Mouse (Mus musculus) kidney, postnatal 14 days (tissue): Measurements from ENCODE around the gene Proser3.

Experiments
- DNase-seq: peaks from one replicate; pipeline ENCODE4 v3.0.0; 2022; ENCODE audit warnings: mixed read lengths

Proser3 gene

DNA sequence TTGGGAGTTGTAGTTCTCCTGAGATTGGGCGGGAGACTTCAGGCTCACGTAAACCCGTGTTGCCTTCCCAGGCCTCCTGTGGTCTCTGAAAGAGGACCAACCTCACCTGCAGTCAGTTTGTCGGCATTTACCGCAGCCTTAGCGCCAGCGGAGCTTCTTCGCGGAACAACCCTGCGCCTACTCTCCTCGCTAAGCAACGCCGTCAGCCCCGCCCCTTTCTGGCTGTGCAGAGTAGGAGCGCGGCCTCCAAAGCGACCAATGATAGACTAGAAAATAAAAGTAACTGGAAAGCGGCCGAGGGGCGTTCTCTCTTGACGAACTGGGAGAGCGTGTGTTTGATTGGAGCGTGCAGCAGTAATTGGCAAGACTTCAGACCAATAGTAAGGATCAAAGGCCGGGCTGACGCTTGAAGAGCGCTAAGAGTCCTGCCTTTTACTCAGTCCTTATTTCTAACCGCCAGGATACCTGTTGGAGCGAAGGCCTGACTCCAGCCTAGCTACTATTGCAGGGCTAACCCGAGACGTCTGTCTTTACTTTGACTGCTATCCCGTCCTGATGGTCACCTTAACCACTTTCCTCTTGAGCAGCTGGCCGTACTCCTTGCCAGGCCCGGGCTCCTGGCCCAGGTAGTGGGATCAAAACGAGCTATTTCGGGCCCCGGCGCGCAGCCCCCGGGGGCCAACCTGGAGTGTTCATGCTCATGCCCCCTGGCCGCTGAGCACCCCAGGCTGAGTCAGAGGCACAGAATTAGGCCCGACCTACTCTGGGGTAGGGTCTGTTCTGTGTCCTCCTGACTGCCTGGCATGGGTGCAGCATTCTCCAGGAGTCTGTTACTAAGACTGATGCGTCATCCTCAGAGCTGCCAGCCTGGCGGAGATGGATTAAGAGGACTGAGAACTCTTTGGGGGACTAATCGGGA is at the start of gene Proser3, which contains the start of gene Hspb6:
Gene Proser3 (minus strand): TSS at position 198 of the 919 bp plus-strand sequence.
Gene Hspb6 (plus strand): TSS at position 77 of the 919 bp plus-strand sequence.
- DNase-seq, result peak; percentile 98

DNA sequence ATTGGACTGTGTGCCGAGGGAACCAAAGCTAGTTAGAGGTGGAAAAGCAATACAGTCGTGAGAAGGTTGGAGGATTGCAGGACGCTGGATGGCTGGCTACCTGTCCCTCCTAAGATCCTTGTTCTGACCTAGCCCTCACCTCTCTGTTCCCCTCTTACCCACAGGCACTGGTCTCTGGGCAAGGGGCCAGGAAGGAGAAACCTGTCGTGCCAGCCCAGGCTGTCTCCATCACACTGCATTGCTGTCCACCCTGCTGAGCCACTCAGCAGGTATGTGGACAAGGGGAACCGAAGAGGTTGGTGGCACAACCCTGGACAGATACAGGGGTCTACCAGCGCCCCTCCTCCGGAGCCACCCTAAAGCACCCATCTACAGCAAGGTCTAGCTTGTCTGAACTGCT is 48.6 kb upstream of the Proser3 start:
- DNase-seq, result peak; percentile 64

DNA sequence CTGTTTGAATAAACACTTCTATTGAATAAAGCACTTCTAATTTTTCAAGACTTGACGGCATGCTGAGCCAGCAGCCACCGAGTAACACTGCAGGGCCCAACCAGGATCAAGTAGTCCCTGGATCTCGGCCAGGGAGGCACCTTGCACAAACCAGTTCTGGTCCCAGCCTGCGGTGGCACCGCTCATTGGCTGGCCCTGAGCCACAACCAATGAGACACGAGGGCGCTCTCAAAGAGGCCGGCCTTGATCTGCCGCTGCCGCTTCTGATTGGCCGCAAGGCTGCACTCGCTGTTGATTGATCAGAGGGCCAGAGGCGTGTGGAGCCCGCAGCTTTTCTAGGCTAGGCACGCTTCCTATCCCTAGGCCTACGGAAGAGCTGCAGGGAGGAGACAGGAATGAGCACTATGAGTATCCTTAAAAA is 47.8 kb upstream of the Proser3 start:
- peak; percentile 97 for DNase-seq

DNA sequence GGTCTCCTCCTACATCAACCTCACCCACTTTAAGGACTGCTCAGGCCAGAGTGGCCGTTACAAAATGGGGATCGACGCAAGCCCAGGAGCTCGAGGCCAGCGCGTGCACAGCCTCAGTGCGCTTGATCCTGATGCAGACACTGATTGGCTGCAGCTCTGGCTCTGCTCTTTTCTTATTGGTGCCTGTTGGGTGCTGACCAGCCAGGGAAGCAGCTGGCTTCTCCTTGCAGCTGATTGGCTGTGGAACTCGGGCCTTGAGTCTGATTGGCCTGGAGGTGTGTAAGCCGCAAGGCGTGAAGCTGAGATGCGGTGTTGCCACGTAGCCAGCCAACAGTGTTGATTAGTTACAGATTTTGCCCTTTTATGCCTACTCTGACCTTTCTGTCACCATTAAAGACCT is 46.7 kb upstream of the Proser3 start, which contains the start of gene Zbtb32:
Gene Zbtb32 (minus strand): TSS at position 124 of the 400 bp plus-strand sequence.
- no peak for DNase-seq

DNA sequence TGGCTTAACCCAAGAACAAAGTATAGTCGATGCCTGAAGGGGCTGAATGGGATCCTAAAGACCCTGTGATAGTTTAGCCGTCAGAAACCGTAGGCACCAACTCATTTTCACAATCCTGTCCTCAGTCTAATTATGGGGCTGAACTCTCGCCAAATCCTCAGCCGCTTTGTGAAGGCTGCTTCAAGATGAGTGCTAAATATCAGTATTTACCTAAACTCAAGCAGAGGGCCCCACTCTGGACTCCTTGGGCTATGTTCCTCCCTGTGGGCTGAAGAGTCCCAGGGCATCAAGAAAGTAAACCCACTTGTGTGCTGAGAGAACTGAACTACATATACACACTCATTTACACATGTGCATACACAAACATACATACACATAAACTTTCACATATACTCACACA is 44.7 kb upstream of the Proser3 start:
- DNase-seq, result no peak

DNA sequence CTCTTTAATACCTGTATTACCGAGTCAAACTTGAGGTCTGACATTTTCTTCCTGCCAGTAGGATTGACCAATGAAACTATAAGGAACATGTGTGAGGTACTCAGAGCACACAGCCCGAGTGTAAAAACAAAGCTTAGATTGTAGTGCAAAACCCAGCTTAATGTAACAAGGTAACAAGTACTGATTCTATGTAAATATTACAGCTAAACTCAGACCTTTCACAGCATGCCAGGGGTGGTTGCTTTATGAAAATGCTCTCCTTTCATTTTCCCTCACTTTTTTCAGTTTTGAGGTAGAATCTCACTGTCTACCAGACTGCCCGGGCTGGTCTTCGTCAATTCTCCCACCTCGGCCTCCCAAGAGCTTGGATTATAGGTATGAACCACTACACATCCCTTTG is 44.0 kb upstream of the Proser3 start:
- DNase-seq, result no peak

DNA sequence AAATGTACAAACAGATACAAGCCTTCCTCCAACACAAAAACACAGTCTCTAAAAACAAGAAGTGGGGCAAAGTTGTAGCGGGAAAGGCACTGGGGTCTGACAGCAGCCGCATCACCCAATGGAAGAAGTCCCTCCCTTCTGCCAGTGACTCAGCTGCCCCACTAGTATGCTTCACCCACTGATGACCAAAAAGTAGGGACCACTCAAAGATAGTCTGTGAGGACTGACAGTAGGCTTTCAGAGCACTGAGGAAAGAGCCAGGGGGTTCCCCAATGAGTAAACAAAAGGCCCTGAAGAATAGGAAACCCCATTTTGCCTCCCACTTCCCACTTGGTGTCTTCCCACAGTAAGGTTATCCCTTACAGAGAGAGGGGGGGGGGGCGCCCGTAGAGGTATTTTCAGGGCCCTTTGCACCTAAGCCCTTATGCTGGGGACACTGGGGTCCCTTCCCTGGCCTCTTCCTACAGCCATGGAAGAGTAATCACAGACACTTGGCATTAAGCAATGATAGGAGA is 42.5 kb upstream of the Proser3 start:
- no peak for DNase-seq

DNA sequence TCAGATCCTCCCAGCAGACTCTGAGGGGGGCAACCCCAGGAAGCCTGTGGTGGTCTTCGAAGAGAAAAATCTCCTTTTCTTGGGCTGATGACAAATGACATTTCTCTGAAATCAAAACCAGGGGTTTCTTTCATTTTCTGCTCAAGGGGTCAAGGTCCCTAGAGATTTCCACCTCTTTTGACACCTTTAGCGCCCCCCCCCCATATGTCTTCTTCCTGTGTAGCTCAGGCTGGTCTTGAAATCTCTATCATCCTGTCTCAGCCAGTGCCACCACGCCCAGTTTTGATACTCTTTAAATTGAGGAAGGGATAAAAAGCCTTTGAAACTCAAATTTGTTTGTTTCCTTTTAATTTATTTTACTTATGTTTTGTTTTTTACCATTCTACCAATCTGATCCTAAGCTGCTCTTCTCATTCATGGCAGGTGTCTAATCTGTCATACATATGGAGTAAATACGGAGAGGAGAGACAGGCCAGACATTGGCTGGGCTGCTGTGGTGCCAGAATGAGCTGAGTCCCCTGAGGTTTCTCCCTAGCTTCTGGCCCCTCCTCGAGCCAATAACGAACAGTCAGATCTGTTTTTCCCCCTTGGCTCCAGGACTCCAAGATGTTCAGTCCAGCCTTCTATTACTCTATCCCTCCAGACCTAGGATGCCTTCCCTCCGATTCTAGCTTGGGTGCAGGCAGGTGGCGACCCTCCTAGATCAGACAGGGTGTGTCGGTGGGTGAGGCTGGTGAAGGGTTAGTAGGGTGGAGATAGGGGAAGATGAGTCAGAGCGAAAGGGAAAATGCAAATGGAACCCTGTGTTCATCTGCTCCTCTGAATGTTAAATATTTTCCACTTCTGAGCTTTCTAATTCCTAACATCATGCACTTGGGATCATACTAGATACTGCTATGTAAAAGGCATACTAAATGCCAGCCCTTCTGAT is 41.7 kb upstream of the Proser3 start:
- DNase-seq, result no peak

DNA sequence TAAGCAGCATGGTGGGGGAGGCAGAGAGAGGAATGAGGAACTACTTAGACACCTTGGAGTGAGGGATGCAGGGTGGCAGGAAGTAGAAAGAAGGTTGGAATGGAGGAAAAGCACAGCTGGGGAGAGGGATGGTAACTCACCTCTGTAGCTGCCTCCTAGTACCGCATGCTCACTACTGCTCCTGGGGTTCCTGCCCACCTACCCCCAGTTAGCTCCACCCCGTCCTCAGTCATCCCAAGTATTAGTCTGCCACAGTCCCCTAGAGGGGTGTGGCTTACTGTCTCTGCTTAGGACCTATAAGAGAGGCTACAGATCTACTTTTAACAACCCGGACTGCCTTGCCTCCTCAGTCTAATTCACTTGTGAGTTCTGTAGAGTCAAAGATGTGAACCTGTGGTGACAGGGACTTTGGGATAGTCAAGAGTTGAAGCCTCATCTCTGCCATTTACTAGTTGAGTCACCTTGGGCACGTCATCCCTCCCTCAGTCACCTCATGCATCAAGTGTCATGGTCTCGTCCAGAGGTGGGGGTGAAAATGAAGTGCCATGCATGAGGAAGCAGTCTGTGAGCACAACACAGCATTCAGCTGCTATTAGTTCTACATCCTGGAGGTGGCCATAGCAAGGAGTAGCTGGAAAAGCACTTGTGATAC is 40.8 kb upstream of the Proser3 start:
- DNase-seq, result no peak

DNA sequence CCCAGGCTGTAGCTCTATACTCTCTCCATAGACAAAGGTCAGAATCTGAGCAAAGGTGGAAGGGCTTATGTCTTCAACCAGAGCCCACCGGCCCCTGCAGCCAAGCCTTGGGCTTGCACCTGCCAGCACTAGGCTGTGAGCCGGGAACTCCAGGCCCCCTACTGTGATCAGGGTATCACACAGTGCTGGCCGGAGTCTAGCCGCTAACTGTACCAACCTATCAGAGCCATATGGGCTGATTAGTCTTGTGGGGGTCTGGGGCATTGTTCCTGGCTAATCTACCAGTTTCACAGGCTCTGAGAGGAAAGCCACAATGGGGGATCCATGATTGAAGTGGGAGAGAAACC is 39.5 kb upstream of the Proser3 start:
- no peak for DNase-seq

DNA sequence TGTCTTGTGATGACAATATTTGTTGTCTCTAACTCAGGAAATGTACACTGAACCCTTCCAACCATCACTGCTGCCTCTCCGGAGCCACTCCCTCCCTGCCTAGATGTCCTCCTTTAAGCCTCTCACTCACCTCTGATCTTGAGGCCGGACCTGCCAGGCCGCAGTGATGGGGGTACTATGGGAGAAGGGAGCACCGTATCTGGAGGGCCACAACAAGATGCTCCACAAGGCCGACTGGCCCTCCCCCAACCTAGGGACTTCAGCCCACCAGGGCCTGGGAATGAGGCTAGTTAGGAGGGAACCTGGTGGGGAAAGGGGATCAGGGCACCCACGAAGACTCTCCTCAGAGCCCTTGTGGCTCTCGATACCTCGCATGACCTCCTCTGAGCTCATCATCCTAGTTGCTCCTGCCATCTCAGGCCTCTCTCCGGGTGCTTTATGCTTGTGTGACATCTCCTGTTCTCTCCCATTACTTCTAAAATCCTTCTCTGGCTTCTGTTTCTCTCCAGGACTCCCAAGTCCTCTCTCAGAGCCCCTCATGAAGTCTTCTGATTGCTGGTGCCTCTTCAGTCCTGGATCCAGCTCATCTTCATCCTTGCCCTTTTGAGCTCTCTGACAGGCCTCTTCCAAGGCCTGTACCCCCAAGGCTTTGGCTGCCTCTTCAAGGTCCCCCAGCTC is 39.0 kb upstream of the Proser3 start:
- no peak for DNase-seq

DNA sequence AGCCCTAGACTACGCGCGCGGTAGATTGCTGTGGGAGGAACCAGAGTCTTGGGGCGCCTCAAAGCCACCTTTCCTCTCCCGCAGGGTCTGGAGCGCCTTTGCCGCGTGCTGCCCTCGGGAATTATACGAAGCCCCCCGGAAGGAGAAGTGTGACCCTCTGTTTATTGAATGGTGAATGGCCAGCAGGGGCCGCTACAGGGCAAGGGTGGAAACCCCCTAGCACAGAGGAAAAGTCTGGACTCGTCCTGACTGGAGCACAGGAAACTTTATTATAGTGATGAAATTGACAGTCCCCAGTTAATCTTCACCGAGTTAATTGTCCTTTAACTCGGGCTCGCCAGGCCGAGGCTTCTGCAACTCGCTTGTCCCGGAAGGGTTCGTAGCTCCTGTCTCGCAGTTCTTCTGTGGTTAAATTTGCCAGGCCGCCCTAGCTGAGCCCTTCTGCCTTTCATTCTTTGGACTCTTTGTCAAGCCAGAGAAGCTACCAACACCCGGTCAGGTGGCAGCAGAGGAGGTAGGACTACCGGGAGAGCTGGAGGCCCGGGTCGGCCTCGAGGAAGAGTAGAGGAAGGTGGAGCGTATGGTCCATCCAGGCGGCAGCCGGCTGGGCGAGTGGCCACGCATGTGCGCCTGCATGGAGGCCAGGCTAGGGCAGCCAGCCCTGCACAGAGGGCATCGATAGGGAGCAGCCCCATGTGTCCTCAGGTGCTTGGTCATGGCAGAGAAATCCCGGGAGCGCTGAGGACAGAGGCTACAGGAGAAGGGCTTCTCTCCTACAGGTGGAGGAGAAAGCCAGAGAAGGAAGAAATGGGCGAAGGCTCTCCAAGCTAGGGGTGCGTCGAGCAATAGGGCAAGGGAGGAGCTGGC is 37.6 kb upstream of the Proser3 start:
- DNase-seq, result peak; percentile 89

DNA sequence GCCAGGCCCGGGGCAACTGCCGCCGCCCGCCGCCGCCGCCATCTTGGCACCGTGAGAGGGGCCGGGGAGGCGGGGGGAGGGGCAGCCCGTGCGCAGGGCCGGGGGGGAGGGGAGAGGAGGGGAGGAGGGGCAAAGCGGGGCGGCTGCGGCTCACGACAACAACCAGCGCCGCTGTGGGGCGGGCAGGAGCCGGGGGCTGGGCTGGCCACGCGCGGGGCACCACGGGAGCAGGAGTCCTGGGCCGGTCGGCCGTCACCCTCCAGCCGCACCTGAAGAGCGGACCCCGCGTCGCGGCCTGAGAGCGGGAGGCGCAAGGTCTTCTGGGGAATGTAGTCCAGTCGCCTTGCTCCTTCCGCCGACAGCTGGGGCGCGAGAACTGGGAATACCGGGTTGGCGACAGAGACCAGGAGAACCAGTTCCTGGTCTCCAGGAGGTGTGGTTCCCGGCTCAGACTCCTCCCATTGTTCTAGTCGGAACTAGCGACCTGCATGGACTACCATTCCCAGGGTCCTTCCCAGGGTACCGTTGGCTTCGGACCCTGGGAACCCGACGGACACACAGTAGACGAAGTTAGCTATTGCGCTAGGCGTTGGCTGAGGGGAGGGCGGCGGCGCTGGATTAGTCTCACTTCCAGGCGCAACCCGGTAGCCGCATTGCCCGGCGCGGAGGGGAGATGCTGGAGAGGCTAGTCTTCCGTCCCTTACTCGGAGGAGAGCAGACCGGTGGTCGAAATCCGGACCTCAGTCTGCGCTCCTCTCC is 36.8 kb upstream of the Proser3 start, which contains the start of gene Kmt2b:
Gene Kmt2b (minus strand): TSS at position 51 of the 759 bp plus-strand sequence.
- peak; percentile 98 for DNase-seq

DNA sequence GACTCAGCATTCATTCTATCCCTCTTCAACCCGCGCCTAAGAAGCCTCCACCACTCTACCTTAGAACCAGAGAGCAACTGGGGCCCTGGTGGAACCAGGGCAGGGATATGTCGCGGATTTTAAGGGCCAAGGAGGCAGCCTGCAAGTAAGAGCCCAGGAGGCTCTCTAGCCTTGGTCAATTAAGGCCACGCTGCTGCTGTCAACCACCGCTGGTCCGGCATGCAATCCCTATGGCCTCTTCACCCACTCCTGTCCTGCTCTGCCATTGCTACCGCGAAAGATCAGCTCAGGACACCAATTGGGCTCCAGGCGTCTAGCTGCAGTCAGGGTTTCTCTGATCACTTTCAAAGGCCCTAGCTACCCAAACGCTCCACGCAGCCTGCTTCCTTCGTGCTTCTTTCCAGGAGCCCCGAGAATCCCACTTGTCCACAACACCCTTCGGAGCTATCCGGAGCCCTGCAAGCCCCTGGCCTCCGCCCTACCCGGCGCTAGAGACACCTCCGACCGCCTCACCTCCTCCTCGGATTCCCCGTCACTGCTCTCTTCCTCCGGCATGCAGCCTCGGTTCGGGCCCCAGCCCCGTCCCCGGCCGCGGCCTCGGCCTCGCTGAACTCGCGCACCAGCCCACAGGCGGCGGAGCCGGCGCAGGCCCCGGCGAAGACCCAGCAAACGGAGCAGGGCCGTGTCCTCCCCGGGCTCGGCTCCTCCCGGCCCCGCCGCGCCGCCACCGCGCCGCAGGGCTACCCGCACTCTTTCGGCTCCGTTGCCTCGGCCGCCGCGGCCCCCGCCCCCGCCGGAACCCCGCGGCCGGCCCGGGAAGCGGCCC is 36.0 kb upstream of the Proser3 start:
- DNase-seq, result no peak

DNA sequence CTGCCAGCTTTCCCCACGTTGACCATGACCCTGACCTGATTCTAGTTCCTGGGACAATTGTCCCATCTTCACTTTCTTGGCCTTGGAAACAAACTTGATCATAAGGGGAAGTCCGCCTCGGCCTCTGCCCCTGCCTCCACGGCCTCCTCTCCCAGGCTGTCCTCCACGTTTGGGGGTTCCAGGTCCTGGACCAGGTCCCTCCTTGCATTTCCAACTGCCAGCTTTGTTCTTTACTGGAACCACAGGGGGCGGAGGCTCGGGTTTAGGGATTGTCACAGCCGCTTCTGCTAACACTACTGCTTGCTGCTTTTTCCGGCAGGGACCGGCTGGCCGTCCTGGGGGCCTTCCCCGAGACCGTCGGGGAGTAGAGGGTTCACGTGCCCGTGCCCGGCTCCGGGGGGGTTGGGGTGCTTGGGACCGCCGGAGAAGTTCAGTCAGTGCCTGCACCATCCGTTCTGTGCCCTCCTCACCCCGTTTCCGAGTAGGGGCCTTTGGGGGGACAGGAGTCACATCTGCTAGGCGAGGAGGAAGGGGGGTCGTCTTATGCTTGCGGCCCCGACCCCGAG is 34.4 kb upstream of the Proser3 start:
- no peak for DNase-seq

DNA sequence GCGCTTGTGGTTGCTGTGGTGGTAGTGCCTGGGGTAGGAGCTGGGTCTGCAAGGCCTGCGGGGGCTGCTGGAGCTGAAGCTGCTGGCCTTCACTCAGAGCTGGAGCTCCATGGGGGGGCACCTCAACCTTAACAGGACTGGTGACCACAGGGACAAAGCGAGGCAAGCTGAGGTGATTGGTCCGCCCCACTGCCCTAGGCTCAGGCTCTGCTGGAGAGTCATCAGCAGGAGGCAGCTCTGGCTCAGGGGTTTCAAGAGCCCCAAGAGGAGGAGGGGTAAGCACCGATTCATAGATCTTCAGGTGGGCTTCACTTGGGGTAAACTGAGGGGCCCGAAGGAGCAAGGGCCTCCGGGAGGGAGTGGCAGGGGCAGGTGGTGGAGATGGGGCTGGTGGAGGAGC is 33.1 kb upstream of the Proser3 start:
- DNase-seq, result no peak

DNA sequence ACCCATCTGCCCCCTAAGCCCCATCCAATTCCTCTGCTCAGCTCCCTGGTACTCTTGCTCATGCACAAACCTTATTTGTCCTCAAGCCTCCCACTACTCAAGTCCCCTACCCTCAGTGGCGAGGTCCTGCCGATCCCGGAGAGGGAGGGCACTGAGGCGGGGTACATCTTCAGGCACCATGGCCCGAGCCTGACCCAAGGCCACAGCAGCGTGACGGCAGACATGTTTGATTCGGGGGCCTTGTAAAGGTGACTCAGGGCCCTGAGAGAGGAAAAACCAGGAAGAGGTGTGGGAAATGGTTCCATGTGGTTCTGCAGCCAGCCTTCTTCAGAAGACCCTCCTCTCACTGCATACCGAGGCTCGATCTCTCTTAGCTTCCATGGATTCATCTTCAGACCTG is 32.2 kb upstream of the Proser3 start:
- no peak for DNase-seq

DNA sequence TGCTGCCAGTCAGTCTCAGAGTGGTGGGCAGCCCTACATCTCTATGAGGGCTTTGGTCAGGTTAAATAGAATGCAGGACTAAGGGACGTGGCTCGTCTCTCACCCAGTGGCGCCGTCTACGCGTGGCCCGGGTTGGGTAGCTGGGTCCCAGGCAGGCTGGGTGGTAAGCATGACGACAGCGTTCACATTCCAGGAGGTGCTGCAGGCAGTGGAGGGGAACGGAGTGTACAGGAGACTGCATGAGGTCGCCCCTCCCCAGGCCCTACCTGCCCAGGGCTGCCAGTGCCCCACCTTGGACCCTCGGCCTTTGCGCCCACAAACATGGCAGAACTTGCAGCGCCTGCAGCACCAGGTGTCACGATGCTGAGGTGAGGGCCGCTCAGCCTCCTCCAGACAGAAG is 29.4 kb upstream of the Proser3 start:
- no peak for DNase-seq

DNA sequence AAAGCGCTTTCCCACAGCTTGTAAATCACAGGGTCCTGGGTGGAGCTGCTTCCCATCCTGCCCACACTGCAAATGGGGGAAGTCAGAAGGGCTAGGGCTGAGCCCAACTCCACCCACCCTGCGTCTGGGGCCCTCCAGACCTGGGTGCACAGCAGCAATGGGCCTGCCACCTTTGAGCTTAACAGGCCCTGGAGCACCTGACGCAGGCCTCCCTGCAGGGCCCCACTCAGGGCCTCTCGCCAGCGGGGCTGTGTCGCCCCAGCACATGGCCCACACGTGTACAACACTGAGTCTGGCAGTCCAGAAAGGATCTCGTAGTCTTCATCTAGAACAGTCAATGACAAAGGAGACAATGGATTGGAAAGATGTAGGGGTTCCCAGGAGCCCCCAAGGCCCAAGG is 27.9 kb upstream of the Proser3 start:
- DNase-seq, result no peak
